Mouse (Mus musculus): ENCODE data around the gene Olfr279.

DNA sequence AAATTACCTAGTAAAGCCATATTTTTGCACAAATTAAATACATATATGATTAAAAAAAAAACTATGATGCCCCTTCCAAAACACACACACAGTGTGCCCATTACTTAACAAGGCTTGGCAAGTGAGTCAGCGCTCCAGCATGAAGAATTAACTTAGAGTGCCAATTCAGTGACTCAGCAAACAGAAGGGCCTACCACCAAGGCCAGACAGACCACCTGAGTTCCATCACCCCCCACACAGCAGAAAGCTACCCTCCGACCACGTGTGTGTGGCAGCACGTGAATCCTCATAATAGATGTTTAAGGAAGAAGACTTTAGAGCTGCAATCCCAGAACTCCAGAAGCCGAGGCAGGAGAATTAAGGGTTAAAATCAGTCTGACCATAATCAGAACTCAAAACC lies 40.1 kb downstream of the Olfr279 start:
- no peak for TF ChIP-seq GATA1 (IDR thresholded peaks at IDR 0.05; ENCODE audit: borderline replicate concordance, low read length)
- no peak for TF ChIP-seq FLI1 (IDR thresholded peaks at IDR 0.05; ENCODE audit: low read length)
